Mouse (Mus musculus) ES-Bruce4 (cell line): ENCODE data around the gene Gne.

Experiments
- CTCF ChIP-seq: IDR thresholded peaks from one replicate; pipeline ENCODE4 v1.8.1; 2011; ENCODE audit warnings: low read depth, low read length
- POLR2A ChIP-seq: IDR thresholded peaks from one replicate; pipeline ENCODE4 v1.8.1; 2011; ENCODE audit warnings: low read length; ENCODE audit not compliant: insufficient read depth

DNA sequence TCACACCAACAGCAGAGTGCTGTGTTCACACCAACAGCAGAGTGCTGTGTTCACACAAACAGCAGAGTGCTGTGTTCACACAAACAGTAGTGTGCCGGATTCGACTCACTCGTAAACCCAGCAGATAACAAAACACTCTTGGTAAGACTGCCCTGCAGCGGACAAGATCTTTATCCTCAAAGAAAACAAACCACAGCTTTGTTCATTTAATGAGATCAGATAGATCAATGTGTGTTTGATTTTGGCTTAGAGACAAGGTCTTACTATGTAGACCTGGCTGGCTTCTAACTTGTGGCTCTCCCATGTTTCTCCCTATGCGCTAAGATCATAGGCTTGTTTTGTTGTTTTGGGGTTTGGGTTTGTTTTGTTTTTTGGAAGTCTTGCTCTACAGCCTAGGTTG lies 37.9 kb downstream of the Gne start:
- TF ChIP-seq CTCF (no peak), POLR2A (no peak)
